Mouse (Mus musculus) urinary bladder, postnatal 10 days (tissue): ENCODE measurements around the gene Rnf38.

ENCODE experiments used
- DNase-seq: peaks from one replicate; pipeline ENCODE4 v3.0.0; 2022; ENCODE audit warnings: low spot score

The Rnf38 gene

GRCm38 (mm10) chr4:44233713-44234003 is at the start of gene Rnf38:
Gene Rnf38, minus strand, starts transcription at chr4:44233789.
- DNase-seq, result no peak

- no peak for DNase-seq
Measured at GRCm38 (mm10) chr4:44281597-44282265, 48.1 kb upstream of the Rnf38 start.

- no peak for DNase-seq
Measured at GRCm38 (mm10) chr4:44271134-44271533, 37.5 kb upstream of the Rnf38 start.

GRCm38 (mm10) chr4:44269376-44269817 is 35.8 kb upstream of the Rnf38 start:
- DNase-seq, result no peak

- no peak for DNase-seq
Measured at GRCm38 (mm10) chr4:44267437-44267836, 33.8 kb upstream of the Rnf38 start.

- no peak for DNase-seq
Measured at GRCm38 (mm10) chr4:44265500-44265899, 31.9 kb upstream of the Rnf38 start.

GRCm38 (mm10) chr4:44260244-44260643 is 26.7 kb upstream of the Rnf38 start:
- DNase-seq, result peak; percentile 15

- DNase-seq, result no peak
Measured at GRCm38 (mm10) chr4:44259126-44259525, 25.5 kb upstream of the Rnf38 start.

- DNase-seq, result no peak
Measured at GRCm38 (mm10) chr4:44254579-44254978, 21.0 kb upstream of the Rnf38 start.

- DNase-seq, result no peak
Measured at GRCm38 (mm10) chr4:44253191-44253590, 19.6 kb upstream of the Rnf38 start.

- DNase-seq, result no peak
Measured at GRCm38 (mm10) chr4:44251966-44252916, 18.7 kb upstream of the Rnf38 start.

GRCm38 (mm10) chr4:44251521-44251920 is 17.9 kb upstream of the Rnf38 start:
- DNase-seq, result no peak

GRCm38 (mm10) chr4:44249705-44250104 is 16.1 kb upstream of the Rnf38 start:
- no peak for DNase-seq

- DNase-seq, result no peak
Measured at GRCm38 (mm10) chr4:44247051-44247939, 13.7 kb upstream of the Rnf38 start.

GRCm38 (mm10) chr4:44246285-44246684 is 12.7 kb upstream of the Rnf38 start:
- DNase-seq, result no peak

GRCm38 (mm10) chr4:44241638-44242037 is 8.0 kb upstream of the Rnf38 start:
- DNase-seq, result no peak

- DNase-seq, result no peak
Measured at GRCm38 (mm10) chr4:44235946-44236345, 2.4 kb upstream of the Rnf38 start.

- peak; percentile 69 for DNase-seq
Measured at GRCm38 (mm10) chr4:44234004-44234866, 646 bp upstream of the Rnf38 start.

GRCm38 (mm10) chr4:44232771-44233712 is 547 bp downstream of the Rnf38 start:
- no peak for DNase-seq

GRCm38 (mm10) chr4:44225128-44225527 is 8.5 kb downstream of the Rnf38 start:
- no peak for DNase-seq
